Mouse (Mus musculus): Measurements from ENCODE around the gene Inava. TPM values are rescaled to one million over a fixed set of nuclear protein-coding genes. Genes with fewer than 3 reads are reported as not detected.
A peak's percentile ranks its signal among the peaks of the same experiment; 100 is the strongest.

The Inava gene
- total RNA-seq (2021): under 1 TPM in 1 of 2 experiments, not detected in 1; 0.29 TPM
- long read RNA-seq, experiment 1: 0 reads
- long read RNA-seq, experiment 2: 0 reads

GRCm38 (mm10) chr1:136233892-136234594, at the start of gene Inava:
Gene Inava, minus strand, starts transcription at chr1:136234264.
- DNase-seq (ENCODE audit: low spot score in 2 of 2): peak; percentile 12 to 33

GRCm38 (mm10) chr1:136277366-136277765, 43.3 kb upstream of the Inava start:
- no peak for DNase-seq (ENCODE audit: low spot score in 2 of 2)

- no peak for DNase-seq (ENCODE audit: low spot score in 2 of 2)
Observed at GRCm38 (mm10) chr1:136268224-136268623, 34.2 kb upstream of the Inava start.

GRCm38 (mm10) chr1:136266127-136266526, 32.1 kb upstream of the Inava start:
- DNase-seq (ENCODE audit: low spot score in 2 of 2): no peak

- DNase-seq (ENCODE audit: low spot score in 2 of 2): no peak
Observed at GRCm38 (mm10) chr1:136263355-136263754, 29.3 kb upstream of the Inava start.

- no peak for DNase-seq (ENCODE audit: low spot score in 2 of 2)
Observed at GRCm38 (mm10) chr1:136260635-136261238, 26.7 kb upstream of the Inava start, which contains the start of gene Gpr25. Gene Gpr25, minus strand, starts transcription at chr1:136260873.

- DNase-seq (ENCODE audit: low spot score in 2 of 2): peak; percentile 34 to 40
Observed at GRCm38 (mm10) chr1:136259893-136260634, 26.0 kb upstream of the Inava start.

- no peak for DNase-seq (ENCODE audit: low spot score in 2 of 2)
Observed at GRCm38 (mm10) chr1:136259543-136259892, 25.5 kb upstream of the Inava start.

- DNase-seq (ENCODE audit: low spot score in 2 of 2): no peak
Observed at GRCm38 (mm10) chr1:136258495-136258894, 24.4 kb upstream of the Inava start.

- DNase-seq (ENCODE audit: low spot score in 2 of 2): no peak
Observed at GRCm38 (mm10) chr1:136255657-136256056, 21.6 kb upstream of the Inava start.

GRCm38 (mm10) chr1:136255174-136255573, 21.1 kb upstream of the Inava start:
- DNase-seq (ENCODE audit: low spot score in 2 of 2): no peak

- DNase-seq (ENCODE audit: low spot score in 2 of 2): no peak
Observed at GRCm38 (mm10) chr1:136254503-136255065, 20.5 kb upstream of the Inava start.

- no peak for DNase-seq (ENCODE audit: low spot score in 2 of 2)
Observed at GRCm38 (mm10) chr1:136253472-136253871, 19.4 kb upstream of the Inava start.

GRCm38 (mm10) chr1:136249662-136250061, 15.6 kb upstream of the Inava start:
- no peak for DNase-seq (ENCODE audit: low spot score in 2 of 2)

- DNase-seq (ENCODE audit: low spot score in 2 of 2): no peak
Observed at GRCm38 (mm10) chr1:136247393-136247792, 13.3 kb upstream of the Inava start.

- no peak for DNase-seq (ENCODE audit: low spot score in 2 of 2)
Observed at GRCm38 (mm10) chr1:136244469-136244868, 10.4 kb upstream of the Inava start.

GRCm38 (mm10) chr1:136241801-136242200, 7.7 kb upstream of the Inava start:
- no peak for DNase-seq (ENCODE audit: low spot score in 2 of 2)

GRCm38 (mm10) chr1:136238495-136238894, 4.4 kb upstream of the Inava start:
- DNase-seq (ENCODE audit: low spot score in 2 of 2): no peak

GRCm38 (mm10) chr1:136234595-136235092, 580 bp upstream of the Inava start:
- DNase-seq (ENCODE audit: low spot score in 2 of 2): no peak

GRCm38 (mm10) chr1:136232986-136233790, 876 bp downstream of the Inava start:
- DNase-seq (ENCODE audit: low spot score in 2 of 2): no peak

Measured in adrenal gland, adult 18-20 months (tissue).